Mouse (Mus musculus) kidney, postnatal 36 days (tissue): ENCODE measurements at regions not wholly inside any gene's neighbourhood (a gene's known extent, or its start where the extent isn't known, plus 50 kb on each side); places are given as distances from the start of the nearest gene placed in this dataset.
A peak's percentile ranks its signal among the peaks of the same experiment; 100 is the strongest.

Source experiments
- DNase-seq, 2 experiments: peaks; one replicate each; pipeline ENCODE4 v3.0.0; 2021 to 2022; ENCODE audit warnings: mixed read lengths in 2 of 2

DNA sequence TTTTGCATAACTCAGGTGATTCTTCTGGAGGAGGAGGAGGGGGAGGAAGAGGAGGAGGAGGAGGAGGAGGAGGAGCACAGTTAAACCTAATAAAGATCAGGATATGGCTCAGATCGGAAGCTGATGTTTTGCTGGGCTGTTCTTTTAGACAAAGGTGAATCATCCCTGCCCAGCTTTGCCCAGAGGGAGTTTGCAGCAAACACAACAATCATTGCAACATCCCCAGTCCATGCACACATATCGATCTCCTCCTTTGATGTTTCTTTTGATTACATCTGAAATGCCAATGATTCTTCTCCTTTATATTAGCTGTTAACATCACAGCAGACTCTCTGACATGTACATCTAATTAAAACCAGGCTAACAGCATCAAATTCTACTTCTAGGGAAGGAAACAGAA lies 156.9 kb downstream of the Dad1 start:
- DNase-seq = no peak

DNA sequence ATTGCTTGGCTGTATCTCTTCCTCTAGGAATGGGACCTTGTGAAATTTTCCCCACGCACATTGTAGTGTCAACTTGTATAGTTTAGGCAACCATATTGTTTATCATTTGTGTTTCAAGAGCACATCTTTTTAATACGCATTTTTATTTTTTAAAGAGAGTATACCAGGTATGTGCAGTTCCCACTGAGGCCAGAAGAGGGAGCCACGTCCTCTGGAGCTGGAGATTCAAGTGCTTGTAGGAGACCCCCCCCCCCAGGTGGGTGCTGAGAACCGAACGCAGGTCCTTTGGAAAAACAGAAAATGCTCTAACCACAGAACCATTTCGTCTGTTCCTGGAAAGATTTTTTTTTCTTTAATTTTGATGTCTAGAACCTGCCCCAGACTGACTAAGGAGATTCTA lies 161.5 kb downstream of the Dad1 start:
- DNase-seq = no peak

DNA sequence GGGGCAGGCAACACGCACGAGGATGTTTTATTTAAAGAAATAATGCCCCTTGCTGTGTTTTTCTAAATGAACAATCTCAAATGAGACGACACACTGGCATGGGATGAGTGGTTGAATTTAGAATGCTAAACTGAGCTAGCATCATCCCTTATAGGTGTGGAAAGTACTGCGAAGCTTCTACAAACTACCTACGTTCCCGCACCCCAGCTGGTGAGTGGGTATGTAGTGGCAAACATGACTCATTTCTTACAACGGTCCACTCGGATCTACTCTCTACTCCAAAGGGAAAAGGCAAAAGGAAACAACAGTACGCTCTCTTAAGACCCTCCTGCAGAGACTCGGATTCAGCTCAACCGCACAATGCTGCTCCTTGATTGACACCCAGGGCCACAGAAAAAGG lies 167.2 kb downstream of the Dad1 start:
- no peak for DNase-seq

DNA sequence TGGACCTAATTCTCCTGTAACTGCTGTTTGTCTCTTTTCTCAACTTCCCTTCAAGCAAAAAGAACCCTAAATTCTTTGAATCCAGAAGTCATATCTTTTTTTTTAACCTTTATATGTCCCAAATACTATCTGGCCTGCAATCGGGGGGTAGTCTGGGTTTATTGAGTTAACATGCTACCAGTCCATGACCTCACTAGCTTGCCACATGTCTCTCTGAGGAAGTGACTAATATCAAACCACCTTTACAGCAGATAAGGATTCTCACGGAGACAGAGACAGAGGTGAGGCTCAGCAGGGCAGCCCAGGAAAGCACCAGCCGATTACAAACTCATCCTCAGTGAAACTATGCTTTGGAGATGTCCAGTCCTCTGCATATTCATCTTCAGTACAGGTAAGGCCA lies 179.2 kb downstream of the Dad1 start:
- no peak for DNase-seq

- peak in 1 of 2 experiments; percentile 7 for DNase-seq
Observed at GRCm38 (mm10) chr14:54072283-54072912, 181.5 kb downstream of the Dad1 start.

DNA sequence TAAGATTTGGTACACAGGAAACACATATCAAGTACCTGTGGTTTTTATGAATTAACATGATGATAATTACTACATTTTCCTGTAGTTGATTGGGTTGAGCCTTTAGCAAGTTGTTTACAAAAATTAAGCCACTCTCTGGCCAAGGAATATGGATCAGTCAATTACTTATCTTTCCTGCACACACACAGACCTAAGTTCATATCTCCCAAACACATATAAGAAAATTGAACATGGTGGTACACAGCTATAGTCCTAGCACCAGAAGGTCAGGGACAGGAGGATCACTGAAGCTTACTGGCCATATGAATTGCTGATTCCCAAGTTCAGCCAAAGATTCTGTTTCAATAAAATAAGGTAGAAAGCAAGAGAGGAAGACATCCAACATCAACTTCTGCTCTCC lies 183.7 kb downstream of the Dad1 start:
- no peak for DNase-seq

GRCm38 (mm10) chr14:54068684-54069083 lies 185.2 kb downstream of the Dad1 start:
- DNase-seq = no peak

DNA sequence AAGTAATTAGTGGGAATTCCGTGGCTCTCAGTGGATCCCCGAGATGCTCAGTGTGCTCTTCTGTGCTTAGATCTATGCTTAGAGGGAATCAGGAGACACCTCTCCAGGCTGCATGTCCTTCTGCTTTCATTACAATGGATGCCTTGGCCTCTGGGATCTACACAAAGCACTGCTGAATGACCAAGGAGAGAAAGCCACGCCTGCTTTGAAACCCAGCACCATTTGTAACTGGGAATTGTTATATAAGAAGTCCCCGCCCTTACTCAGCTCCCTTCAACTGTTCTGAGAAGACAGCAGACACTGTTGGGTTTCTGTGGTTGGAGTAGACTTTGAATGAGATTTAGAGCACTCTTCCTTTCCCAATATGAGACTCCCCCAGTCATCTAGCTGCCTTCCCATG lies 188.4 kb downstream of the Dad1 start:
- DNase-seq = no peak

DNA sequence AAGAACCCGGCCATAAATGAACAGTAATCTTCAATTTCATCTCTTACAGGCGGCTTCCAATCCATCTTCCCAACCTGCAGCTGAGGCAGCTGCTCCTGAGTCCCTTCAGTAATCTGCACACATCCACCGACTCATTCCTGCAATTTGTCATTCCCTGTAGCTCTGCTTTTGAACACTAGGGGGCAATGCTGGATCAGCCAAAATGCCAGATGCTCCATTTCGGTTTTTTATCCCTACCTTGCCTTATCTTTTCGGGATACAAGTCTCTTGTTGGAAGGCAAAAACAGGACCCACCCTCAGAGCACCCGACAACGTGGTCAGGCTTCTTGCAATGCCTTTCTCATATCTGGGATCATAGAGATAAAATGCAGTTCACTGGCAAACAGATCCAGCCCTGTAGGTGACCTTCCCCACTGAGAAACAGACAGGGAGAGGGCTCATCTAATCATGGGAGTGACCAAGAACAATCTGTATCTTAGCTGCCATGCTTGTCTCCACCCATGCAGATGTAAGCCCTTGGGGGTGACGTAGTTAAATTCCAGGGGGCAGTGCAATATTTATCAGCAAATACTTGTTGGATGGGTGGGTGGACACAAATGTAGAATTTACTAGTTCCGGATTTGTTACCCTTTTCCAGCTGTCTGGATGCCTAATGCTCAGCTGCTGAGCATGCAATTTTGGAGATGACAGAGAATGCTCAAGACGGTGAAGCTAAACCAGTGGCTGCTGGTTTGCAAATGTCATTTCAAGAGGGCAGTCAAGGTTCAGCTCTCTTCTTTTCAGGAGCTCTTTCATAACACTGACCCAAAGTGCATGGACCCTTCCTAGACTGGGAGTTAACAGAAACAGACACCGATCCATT lies 189.1 kb downstream of the Dad1 start:
- DNase-seq = peak; percentile 39 to 77

GRCm38 (mm10) chr14:54061570-54061969 lies 192.3 kb downstream of the Dad1 start:
- DNase-seq = no peak

- DNase-seq = peak; percentile 75 to 78
Observed at GRCm38 (mm10) chr14:54059776-54060175, 194.1 kb downstream of the Dad1 start.

GRCm38 (mm10) chr14:54059096-54059495 lies 194.8 kb downstream of the Dad1 start:
- DNase-seq = no peak

- no peak for DNase-seq
Observed at GRCm38 (mm10) chr14:54056691-54057090, 197.2 kb downstream of the Dad1 start.

DNA sequence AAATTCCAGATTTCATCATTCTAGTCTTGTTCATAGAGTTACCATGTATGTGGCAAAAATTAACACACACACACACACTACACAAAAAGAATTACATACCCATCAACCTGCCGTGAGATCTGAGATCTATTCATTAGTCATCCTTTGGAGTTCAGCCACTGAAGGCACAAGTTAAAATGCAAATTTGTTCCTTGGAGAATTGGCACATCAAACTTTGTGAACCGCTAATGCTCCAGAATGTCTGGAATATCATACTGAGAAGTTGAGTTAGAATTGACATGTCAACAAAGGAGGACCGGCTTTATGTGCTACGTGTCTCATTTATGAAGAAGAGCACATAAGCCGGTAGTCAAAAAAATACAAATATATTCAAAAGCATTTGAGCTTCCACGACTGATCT lies 198.5 kb downstream of the Dad1 start:
- DNase-seq = no peak

DNA sequence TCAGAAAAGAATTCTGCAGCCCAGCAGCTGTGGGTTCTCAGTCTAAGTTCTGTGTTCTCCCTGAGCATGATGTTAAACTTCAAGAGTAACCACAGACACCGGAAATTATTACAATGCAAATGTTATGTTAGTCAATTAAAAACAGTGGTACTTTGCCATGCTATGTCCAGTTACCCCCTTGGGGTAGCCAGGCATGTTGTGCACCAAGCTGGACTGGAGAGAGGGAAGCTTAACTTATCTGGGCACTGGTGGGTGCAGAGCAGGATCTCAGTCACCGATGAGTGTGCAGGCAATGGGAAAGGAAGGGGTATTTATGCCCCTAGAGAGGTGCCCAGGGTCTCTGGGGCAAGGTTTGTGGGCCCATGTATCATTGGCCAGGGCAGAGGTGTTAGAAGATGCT lies 211.6 kb downstream of the Dad1 start:
- DNase-seq = no peak

- no peak for DNase-seq
Observed at GRCm38 (mm10) chr14:54040644-54041043, 213.3 kb downstream of the Dad1 start.

DNA sequence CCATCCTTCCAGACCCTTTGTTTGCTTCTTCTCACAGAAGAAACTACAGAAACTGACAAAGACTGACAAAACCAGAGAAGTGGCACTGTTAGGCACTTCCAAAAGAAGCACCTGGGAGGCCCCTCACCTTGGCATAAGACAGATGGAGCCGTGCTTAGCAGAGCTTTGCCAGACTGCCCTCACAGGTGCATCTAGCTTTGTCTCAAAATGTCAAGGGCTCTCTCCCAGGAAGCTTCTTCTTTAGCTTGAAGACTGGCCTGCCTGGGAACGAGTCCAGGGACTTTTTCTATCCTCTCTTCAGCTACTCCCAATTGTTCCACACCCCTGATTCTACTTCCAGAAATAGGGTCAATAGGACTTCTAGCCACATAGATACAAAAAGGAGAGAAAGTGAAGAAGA lies 219.4 kb downstream of the Dad1 start:
- DNase-seq = no peak

DNA sequence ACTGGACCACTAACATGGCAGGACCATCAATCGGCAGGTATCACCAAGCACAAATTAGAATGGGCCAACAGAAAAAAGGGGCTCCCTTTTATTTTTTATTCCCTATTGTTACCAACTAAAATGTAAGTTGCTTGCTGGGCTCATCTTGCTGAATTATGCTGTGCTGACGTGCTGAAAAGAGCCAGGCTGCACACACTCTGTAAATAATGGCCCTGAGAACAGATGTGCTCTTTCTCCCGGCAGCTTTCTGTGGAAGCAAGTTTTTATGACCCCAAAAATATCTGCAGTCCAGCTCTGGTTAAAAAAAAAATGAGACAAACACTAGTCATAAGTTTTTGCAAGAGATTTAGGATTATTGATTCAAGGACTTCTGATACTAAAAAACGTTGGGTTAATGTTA lies 230.4 kb downstream of the Dad1 start:
- DNase-seq = no peak

GRCm38 (mm10) chr14:54021443-54021842 lies 232.5 kb downstream of the Dad1 start:
- peak; percentile 42 to 50 for DNase-seq

GRCm38 (mm10) chr14:54014628-54015027 lies 239.3 kb downstream of the Dad1 start:
- DNase-seq = no peak

DNA sequence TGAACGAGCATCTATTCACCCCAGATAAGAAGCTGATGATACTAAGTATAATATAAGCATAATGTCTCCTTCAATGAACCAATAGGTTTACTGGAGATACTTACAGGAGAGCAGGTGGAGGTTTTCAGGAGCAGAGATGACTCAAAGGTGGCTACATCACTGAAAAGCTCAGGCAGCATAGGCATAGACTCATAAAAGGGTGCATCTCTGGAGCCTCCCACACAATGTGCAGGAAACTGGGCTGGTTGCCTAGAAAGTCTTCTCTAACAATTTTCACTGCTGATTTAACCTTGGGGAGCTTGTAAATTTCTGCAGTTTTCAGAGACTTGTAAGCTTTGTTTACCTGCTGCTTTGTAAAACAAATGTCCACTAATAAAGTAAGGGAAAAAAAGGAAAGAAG lies 251.8 kb downstream of the Dad1 start:
- no peak for DNase-seq

DNA sequence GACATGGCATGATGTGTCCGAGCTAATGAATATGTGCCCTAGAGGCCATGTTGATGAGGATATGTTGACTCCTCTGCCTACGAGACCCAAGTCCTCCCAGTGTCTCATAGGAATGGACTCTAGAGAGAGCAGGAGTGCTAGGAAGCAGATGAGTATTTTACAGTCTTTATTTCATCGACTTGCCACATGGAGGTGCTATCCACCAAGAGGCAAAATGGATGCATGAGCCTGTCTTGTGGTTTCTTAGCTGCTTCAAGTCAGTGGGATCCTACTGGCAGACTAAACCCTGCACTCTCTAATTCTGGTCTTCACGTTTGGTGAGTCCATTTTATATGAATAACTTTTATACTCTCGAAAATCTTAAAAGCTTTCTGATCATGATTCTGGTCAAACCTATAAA lies 253.4 kb downstream of the Dad1 start:
- DNase-seq = peak in 1 of 2 experiments; percentile 5

DNA sequence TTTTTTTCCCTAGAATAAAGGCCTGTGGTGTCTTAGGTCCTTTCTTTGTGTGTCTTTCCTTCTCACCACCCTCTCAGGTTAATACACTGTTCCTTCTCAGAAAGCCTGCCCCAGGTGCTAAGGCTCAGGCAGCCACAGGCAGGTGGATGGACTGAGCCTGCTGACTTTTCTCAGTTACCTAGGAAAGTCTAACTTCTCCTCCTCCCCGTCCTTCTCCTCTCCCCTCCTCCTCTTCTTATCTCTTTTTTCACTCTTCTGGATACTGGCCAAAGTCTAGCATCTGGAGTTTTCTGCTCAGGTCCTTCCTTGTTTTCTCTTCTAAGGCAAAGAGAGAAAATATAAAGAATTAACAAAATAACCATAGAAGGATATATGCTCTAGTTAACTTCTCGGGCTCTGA lies 260.5 kb downstream of the Dad1 start:
- no peak for DNase-seq

DNA sequence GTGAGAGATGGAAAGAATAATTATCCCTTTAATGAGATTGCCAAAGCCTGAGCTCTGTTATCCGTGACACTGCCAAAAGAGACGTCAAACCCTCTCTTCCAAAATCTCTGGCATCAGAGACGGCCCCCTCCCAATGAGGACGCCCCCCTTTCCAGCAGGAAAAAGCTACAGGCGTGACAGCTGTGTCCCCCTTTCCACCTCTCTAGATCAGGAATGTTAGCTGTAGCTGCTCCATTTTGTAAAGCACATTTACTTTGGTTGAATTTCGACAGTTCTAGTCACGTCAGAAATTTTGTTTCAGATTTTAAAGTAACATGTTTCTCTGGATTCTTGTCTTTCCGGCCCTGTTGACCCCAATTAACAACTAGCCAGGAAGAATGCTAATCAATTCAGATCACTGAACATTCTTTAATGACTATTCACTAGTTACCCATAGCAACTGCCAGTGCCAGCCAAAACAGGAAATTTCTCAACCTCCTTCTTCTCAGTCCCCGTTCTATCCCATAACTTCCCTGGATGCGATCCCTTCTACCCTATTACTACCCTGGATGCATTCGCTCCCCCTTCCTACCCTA lies 261.1 kb downstream of the Dad1 start:
- DNase-seq = no peak
